Mouse (Mus musculus) left cerebral cortex, postnatal 25 days (tissue): Measurements from ENCODE around the gene Tmigd1. TPM values are rescaled to one million over a fixed set of nuclear protein-coding genes. Genes with fewer than 3 reads are reported as not detected.

Source experiments
- DNase-seq, 2 experiments: peaks; one replicate each; pipeline ENCODE4 v3.0.0; 2022; ENCODE audit warnings: low spot score in 2 of 2, mixed read lengths in 1 of 2
- intact Hi-C: fragments of 180-260 bp; cut with DNase I; formaldehyde crosslinking; loops from one replicate; pipeline ENCODE4 v1.15.1; 2025
- total RNA-seq, 2 experiments: library from RNA; stranded (reverse); gene quantifications; 2 replicates each; pipeline ENCODE4 v1.2.3; 2021

Gene Tmigd1
- total RNA-seq, 2 experiments from 2014 or later, result not detected

GRCm38 (mm10) chr11:76953536-76953935 lies 51.6 kb downstream of the Tmigd1 start:
- DNase-seq, result peak; percentile 9 to 81
- intact Hi-C loops, result loop anchor here (5.0 kb wide), 1 partner anchor 161 kb away; no protein-coding TSS in a partner anchor

- no peak for DNase-seq
- intact Hi-C loops, result no loop called here
These were observed 63.7 kb downstream of the Tmigd1 start for GRCm38 (mm10) chr11:76965703-76966102.

Other genes starting within 250 kb of the Tmigd1 start
- gene Bhlha9, start 229.7 kb upstream of the Tmigd1 start, total RNA-seq, result 1 to 10 TPM; 3.4 to 3.7 TPM
- gene Trarg1, start 222.4 kb upstream of the Tmigd1 start, total RNA-seq, result under 1 TPM; 0.66 to 0.69 TPM
- gene Gosr1, start 138.6 kb upstream of the Tmigd1 start, total RNA-seq, result 10 to 100 TPM; 48.5 to 48.9 TPM
- gene Cpd, start 55.1 kb upstream of the Tmigd1 start, total RNA-seq, result 10 to 100 TPM; 56.6 to 57.2 TPM
- gene Blmh, start 22.6 kb downstream of the Tmigd1 start, total RNA-seq, result 10 to 100 TPM; 59.3 to 64.7 TPM
- not detected for gene Slc6a4, start 96.4 kb downstream of the Tmigd1 start, total RNA-seq
- 10 to 100 TPM; 18.7 to 20.9 TPM for gene Nsrp1, start 176.3 kb downstream of the Tmigd1 start, total RNA-seq